Mouse (Mus musculus): ENCODE measurements around the gene Lrrfip1.

DNA sequence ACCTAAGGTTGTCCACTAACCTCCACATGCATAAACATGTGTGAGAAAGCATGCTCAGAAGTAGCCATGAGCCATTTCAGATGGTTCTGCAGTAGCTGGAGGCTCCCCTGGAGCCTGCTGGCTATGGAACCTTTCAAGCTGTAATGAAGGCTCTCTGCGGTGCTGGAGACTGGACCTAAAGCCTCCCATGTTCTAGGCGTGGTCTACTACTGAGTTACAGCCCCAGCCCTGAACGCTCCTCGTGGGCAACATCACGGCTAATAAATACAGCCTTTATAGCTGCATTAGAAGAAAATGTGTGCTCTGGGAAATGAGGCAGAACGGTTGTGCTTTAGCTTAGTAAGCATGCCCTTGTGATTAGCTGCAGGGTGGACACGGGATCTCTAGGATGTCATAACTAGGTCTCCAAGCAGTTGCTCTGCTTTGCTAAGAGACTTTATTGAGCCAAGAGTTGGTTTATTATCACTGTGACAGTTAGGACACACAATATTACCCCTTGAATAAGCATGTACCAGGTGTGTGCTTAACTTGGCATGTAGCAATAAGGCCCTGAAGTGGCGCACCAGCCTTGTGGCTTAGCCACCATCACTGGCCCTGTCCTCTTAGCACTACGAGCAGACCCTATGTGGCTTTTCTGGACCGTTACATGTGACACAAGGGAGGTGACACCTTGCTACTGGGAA, 81.3 kb downstream of the Lrrfip1 start:
- TF ChIP-seq HCFC1 (IDR thresholded peaks at IDR 0.05; ENCODE audit: borderline replicate concordance, insufficient read depth, low read length) (no peak), CHD2 (IDR thresholded peaks at IDR 0.05; ENCODE audit: low read depth, low read length) (no peak)

Measured in ES-E14 (cell line).